Mouse (Mus musculus): ENCODE results near the gene Hrasls.

DNA sequence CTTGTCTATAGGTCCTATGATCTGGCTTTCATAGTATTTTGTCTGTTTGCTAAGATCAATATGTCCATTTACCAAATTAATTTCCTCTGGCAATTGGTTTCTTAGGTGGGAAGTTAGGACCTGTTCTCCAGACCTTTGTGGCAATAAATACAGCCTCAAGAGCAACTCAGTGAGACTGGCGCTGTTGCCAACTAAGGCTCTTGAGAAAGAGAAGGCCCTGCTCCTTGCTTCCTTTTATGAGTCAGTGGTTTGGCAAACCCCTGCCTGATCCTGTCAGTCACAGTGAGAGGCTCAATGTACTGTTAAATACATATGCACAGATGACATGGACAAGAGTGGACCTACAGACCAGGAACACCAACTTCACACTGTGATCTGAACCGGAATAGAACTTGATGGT, 36.3 kb upstream of the Hrasls start:
- TF ChIP-seq USF2 (conservative IDR thresholded peaks at IDR 0.05; ENCODE audit: low read depth, low read length): no peak
- no peak for TF ChIP-seq MXI1 (IDR thresholded peaks at IDR 0.05; ENCODE audit: low read depth, low read length)
- TF ChIP-seq ZC3H11A (IDR thresholded peaks at IDR 0.05; ENCODE audit: low read depth, low read length): no peak
- TF ChIP-seq RCOR1 (conservative IDR thresholded peaks at IDR 0.05; ENCODE audit: low read depth, low read length): no peak
- no peak for TF ChIP-seq CTCF (conservative IDR thresholded peaks at IDR 0.05 in 1 of 2, IDR thresholded peaks at IDR 0.05 in 1 of 2; ENCODE audit: low read depth in 2 of 2, low read length in 2 of 2)
- no peak for TF ChIP-seq JUND (conservative IDR thresholded peaks at IDR 0.05; ENCODE audit: low read depth, low read length)
- no peak for TF ChIP-seq EP300 (IDR thresholded peaks at IDR 0.05; ENCODE audit: low read length)
- no peak for TF ChIP-seq ZNF384 (IDR thresholded peaks at IDR 0.05; ENCODE audit: low read depth, low read length)
- no peak for TF ChIP-seq POLR2A (IDR thresholded peaks at IDR 0.05; ENCODE audit: low read depth, low read length)
